Mouse (Mus musculus) testis, adult 2 months (tissue): ENCODE measurements around the gene Gfi1b.

ENCODE experiments used
- CTCF ChIP-seq: fragments of 200-500 bp; IDR thresholded peaks from 2 replicates; pipeline ENCODE4 v1.5.1; 2012; ENCODE audit warnings: low read depth, mild to moderate bottlenecking, inconsistent platforms, low read length, moderate library complexity; ENCODE audit not compliant: control insufficient read depth, insufficient read depth, insufficient replicate concordance
- POLR2A ChIP-seq: fragments of 200-500 bp; IDR thresholded peaks from 2 replicates; pipeline ENCODE4 v1.6.1; 2012; ENCODE audit warnings: low read depth, mild to moderate bottlenecking, inconsistent platforms, low read length, moderate library complexity; ENCODE audit not compliant: control insufficient read depth

GRCm38 (mm10) chr2:28632626-28633025 is 10.8 kb upstream of the Gfi1b start:
- no peak for TF ChIP-seq POLR2A
- TF ChIP-seq CTCF, result no peak
